Mouse (Mus musculus): Measurements from ENCODE around the gene Tprgl.

DNA sequence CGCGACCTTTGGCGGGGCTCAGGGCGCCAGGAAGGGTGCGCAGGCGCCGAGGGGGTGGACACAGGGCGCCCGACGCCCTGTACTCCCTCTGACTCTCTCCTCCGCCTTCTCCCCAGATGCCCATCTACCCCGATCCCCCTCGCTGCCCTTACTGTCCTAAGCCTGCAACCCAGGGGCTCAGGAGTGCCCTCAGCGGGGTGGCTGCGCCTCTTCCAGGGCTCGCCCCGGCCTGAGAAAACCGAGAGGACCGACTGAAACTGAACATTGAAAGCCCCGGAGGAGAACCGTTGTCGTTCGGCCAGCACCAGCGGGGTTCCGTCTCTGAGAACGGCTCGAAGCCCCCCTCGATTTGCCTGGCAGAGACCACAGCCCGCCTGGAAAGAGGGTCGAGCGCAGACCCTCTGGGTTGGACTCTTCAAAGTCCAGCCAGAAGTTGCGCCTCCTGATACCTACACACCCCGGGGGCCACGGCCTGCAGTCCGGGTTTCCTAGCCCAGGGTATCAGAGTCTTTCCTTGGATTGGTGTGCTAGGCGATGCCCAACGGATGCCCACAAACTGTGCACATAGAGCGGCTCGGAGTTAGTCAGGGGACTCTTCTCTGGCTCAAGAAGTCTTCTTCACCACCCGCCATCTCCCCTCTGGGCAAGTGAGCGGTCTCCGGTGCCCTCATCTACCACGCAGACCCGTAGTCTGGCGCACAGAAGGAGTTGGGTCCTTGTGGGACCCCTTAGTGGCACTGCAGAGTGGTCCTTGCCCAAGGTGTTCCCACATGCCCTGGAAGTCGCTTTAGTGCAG lies 20.1 kb downstream of the Tprgl start:
- no peak for TF ChIP-seq CTCF (IDR thresholded peaks at IDR 0.05; ENCODE audit: low read depth, low read length)
- no peak for TF ChIP-seq POLR2A (IDR thresholded peaks at IDR 0.05; ENCODE audit: insufficient read depth, low read length)
- TF ChIP-seq EP300 (IDR thresholded peaks at IDR 0.05; ENCODE audit: insufficient read depth, low read depth, low read length): no peak
